Mouse (Mus musculus) liver, embryonic 12.5 days (tissue): ENCODE measurements at regions not wholly inside any gene's neighbourhood (a gene's known extent, or its start where the extent isn't known, plus 50 kb on each side); places are given as distances from the start of the nearest gene placed in this dataset.
A peak's percentile ranks its signal among the peaks of the same experiment; 100 is the strongest.

Source experiments
- ATAC-seq: fragments of 200-750 bp; cut with Nextera tagmentation; 2 replicates; pipeline ENCODE4 v1.8.0; 2017; ENCODE audit warnings: moderate number of reproducible peaks, mild to moderate bottlenecking, moderate library complexity
- H3K27ac ChIP-seq: fragments of 300-500 bp; sonication (generic); 2 replicates; pipeline ENCODE4 v1.5.1; 2016; ENCODE audit warnings: mild to moderate bottlenecking
- H3K27me3 ChIP-seq: fragments of 300-500 bp; sonication (generic); replicated peaks from 2 replicates; pipeline ENCODE4 v1.6.1; 2016; ENCODE audit warnings: mild to moderate bottlenecking, moderate library complexity
- H3K36me3 ChIP-seq: fragments of 300-500 bp; sonication (generic); 2 replicates; pipeline ENCODE4 v1.6.1; 2016; ENCODE audit warnings: mild to moderate bottlenecking, moderate library complexity
- H3K4me1 ChIP-seq: fragments of 300-500 bp; sonication (generic); 2 replicates; pipeline ENCODE4 v1.6.1; 2016
- H3K4me2 ChIP-seq: fragments of 300-500 bp; sonication (generic); 2 replicates; pipeline ENCODE4 v1.6.1; 2016; ENCODE audit warnings: mild to moderate bottlenecking, moderate library complexity
- H3K4me3 ChIP-seq: fragments of 300-500 bp; sonication (generic); 2 replicates; pipeline ENCODE4 v1.5.1; 2016; ENCODE audit warnings: mild to moderate bottlenecking, moderate library complexity
- H3K9ac ChIP-seq: fragments of 300-500 bp; sonication (generic); 2 replicates; pipeline ENCODE4 v1.6.1; 2016; ENCODE audit warnings: mild to moderate bottlenecking, moderate library complexity
- H3K9me3 ChIP-seq: fragments of 300-500 bp; sonication (generic); replicated peaks from 2 replicates; pipeline ENCODE4 v1.6.1; 2016; ENCODE audit warnings: mild to moderate bottlenecking, moderate library complexity
- WGBS: fragments of 180-500 bp; shearing (Covaris S2); methylation state at CpG from one replicate; pipeline ENCODE4 v1.1.7; 2016; ENCODE audit not compliant: insufficient replicate concordance; 5-methylcytosine and 5-hydroxymethylcytosine counted together

- ATAC-seq, result no peak
- H3K4me1 ChIP-seq, result no peaks in the 10 kb centered on the region
- H3K27me3 ChIP-seq, result no peaks in the 10 kb centered on the region
- no peak overlapping the region for H3K4me3 ChIP-seq
- no peaks in the 10 kb centered on the region for H3K9me3 ChIP-seq
- no peak overlapping the region for H3K4me2 ChIP-seq
- H3K27ac ChIP-seq, result no peak overlapping the region
- H3K9ac ChIP-seq, result no peak overlapping the region
- H3K36me3 ChIP-seq, result no peaks in the 10 kb centered on the region
- WGBS, result 58% methylated on average over 2 of the region's 2 CpGs
These were observed 58.8 kb upstream of the Otos start for GRCm38 (mm10) chr1:92707441-92707840.

- H3K9me3 ChIP-seq, result no peaks in the 10 kb centered on the region
- no peak for ATAC-seq
These were observed 55.3 kb upstream of the Otos start for GRCm38 (mm10) chr1:92703903-92704302.

GRCm38 (mm10) chr1:92703270-92703669 lies 54.6 kb upstream of the Otos start:
- Histone ChIP-seq H3K4me1 (peaks cover 6% of the 10 kb centered on the region; the same call in 1 of the 2 replicates), H3K27ac (no peak overlapping the region), H3K36me3 (no peaks in the 10 kb centered on the region), H3K4me3 (no peak overlapping the region), H3K9ac (no peak overlapping the region), H3K27me3 (no peaks in the 10 kb centered on the region), H3K9me3 (no peaks in the 10 kb centered on the region), H3K4me2 (no peak overlapping the region)
- ATAC-seq, result no peak
- WGBS, result 54% methylated on average over 3 of the region's 3 CpGs

More at GRCm38 (mm10) chr1:92703903-92704302, 55.3 kb upstream of the Otos start:
- no peak overlapping the region for H3K4me2 ChIP-seq
- H3K27me3 ChIP-seq, result no peaks in the 10 kb centered on the region
- no peak overlapping the region for H3K27ac ChIP-seq
- no peak overlapping the region for H3K9ac ChIP-seq
- no peak overlapping the region for H3K4me3 ChIP-seq
- H3K36me3 ChIP-seq, result no peaks in the 10 kb centered on the region
- peaks cover 5% of the 10 kb centered on the region; the same call in 1 of the 2 replicates for H3K4me1 ChIP-seq
- WGBS, result 76% methylated on average over 12 of the region's 12 CpGs

GRCm38 (mm10) chr1:92700107-92700506 lies 51.5 kb upstream of the Otos start:
- Histone ChIP-seq H3K36me3 (no peaks in the 10 kb centered on the region), H3K9ac (no peak overlapping the region), H3K4me2 (no peak overlapping the region), H3K4me1 (peaks cover 6% of the 10 kb centered on the region; the same call in 1 of the 2 replicates), H3K9me3 (no peaks in the 10 kb centered on the region), H3K4me3 (no peak overlapping the region), H3K27ac (no peak overlapping the region), H3K27me3 (no peaks in the 10 kb centered on the region)
- ATAC-seq, result no peak
- 65% methylated on average over 2 of the region's 2 CpGs for WGBS

- WGBS, result 16% methylated on average over 6 of the region's 6 CpGs
- Histone ChIP-seq H3K36me3 (no peaks in the 10 kb centered on the region), H3K4me1 (peaks cover 6% of the 10 kb centered on the region; the same call in 1 of the 2 replicates), H3K4me3 (no peak overlapping the region), H3K27ac (no peak overlapping the region), H3K4me2 (no peak overlapping the region), H3K9me3 (no peaks in the 10 kb centered on the region), H3K27me3 (no peaks in the 10 kb centered on the region), H3K9ac (no peak overlapping the region)
- ATAC-seq, result no peak
These were observed 51.1 kb upstream of the Otos start for GRCm38 (mm10) chr1:92699697-92700096.

- 10% methylated on average over 9 of the region's 9 CpGs for WGBS
These were observed 50.4 kb upstream of the Otos start for GRCm38 (mm10) chr1:92699048-92699447.

GRCm38 (mm10) chr1:92698541-92698940 lies 49.9 kb upstream of the Otos start:
- Histone ChIP-seq H3K4me1 (peaks cover 6% of the 10 kb centered on the region; the same call in 1 of the 2 replicates), H3K27ac (no peak overlapping the region), H3K36me3 (no peaks in the 10 kb centered on the region), H3K9me3 (no peaks in the 10 kb centered on the region), H3K4me2 (no peak overlapping the region), H3K9ac (no peak overlapping the region), H3K4me3 (no peak overlapping the region), H3K27me3 (no peaks in the 10 kb centered on the region)
- WGBS, result 80% methylated on average over 3 of the region's 3 CpGs
- ATAC-seq, result no peak

More at GRCm38 (mm10) chr1:92699048-92699447, 50.4 kb upstream of the Otos start:
- Histone ChIP-seq H3K36me3 (no peaks in the 10 kb centered on the region), H3K9ac (no peak overlapping the region), H3K27me3 (no peaks in the 10 kb centered on the region), H3K9me3 (no peaks in the 10 kb centered on the region), H3K4me2 (no peak overlapping the region), H3K4me1 (peaks cover 6% of the 10 kb centered on the region; the same call in 1 of the 2 replicates), H3K27ac (no peak overlapping the region), H3K4me3 (no peak overlapping the region)
- 0 out of 2 replicates have a peak, but pooled peaks have one; percentile 21 for ATAC-seq
